Mouse (Mus musculus) liver, adult 2 months (tissue): ENCODE measurements around the gene Specc1. TPM values are rescaled to one million over a fixed set of nuclear protein-coding genes. Genes with fewer than 3 reads are reported as not detected.

ENCODE experiments used
- DNase-seq: peaks from one replicate; pipeline ENCODE4 v3.0.0-alpha.2; 2011; ENCODE audit warnings: low read depth, low spot score; ENCODE audit errors: extremely low read depth
- H3K27ac ChIP-seq: fragments of 200-500 bp; replicated peaks from 2 replicates; pipeline ENCODE4 v1.5.1; 2012; ENCODE audit warnings: low read depth, mild to moderate bottlenecking, control low read depth, inconsistent platforms, low read length; ENCODE audit not compliant: insufficient read depth
- H3K27me3 ChIP-seq: fragments of 200-500 bp; 2 replicates; pipeline ENCODE4 v1.6.1; 2012; ENCODE audit warnings: mild to moderate bottlenecking, moderate library complexity, low read length, inconsistent platforms; ENCODE audit not compliant: control insufficient read depth, insufficient read depth
- H3K36me3 ChIP-seq: fragments of 200-500 bp; 2 replicates; pipeline ENCODE4 v1.6.1; 2012; ENCODE audit warnings: low read length, inconsistent platforms; ENCODE audit not compliant: control insufficient read depth, insufficient read depth
- H3K4me1 ChIP-seq: fragments of 200-500 bp; 2 replicates; pipeline ENCODE4 v1.6.1; 2011; ENCODE audit warnings: low read length; ENCODE audit not compliant: control insufficient read depth, insufficient read depth
- H3K4me3 ChIP-seq: fragments of 200-500 bp; 2 replicates; pipeline ENCODE4 v1.5.1; 2011; ENCODE audit warnings: low read depth, mild to moderate bottlenecking, control low read depth, low read length, moderate library complexity; ENCODE audit not compliant: insufficient read depth
- H3K79me2 ChIP-seq: fragments of 200-500 bp; 2 replicates; pipeline ENCODE4 v1.6.1; 2012; ENCODE audit warnings: inconsistent platforms, mild to moderate bottlenecking, low read length, moderate library complexity; ENCODE audit not compliant: control insufficient read depth, insufficient read depth
- H3K9ac ChIP-seq: fragments of 200-500 bp; 2 replicates; pipeline ENCODE4 v1.6.1; 2012; ENCODE audit warnings: low read depth, mild to moderate bottlenecking, control low read depth, inconsistent platforms, low read length
- CTCF ChIP-seq: fragments of 200-500 bp; IDR thresholded peaks from 2 replicates; pipeline ENCODE4 v1.5.1; 2011; ENCODE audit warnings: low read depth, low read length, control low read depth
- POLR2A ChIP-seq: fragments of 200-500 bp; IDR thresholded peaks from 2 replicates; pipeline ENCODE4 v1.6.1; 2011; ENCODE audit warnings: low read length, control low read depth; ENCODE audit not compliant: insufficient read depth; ENCODE audit errors: extremely low read depth
- WGBS: fragments of 180-500 bp; shearing (Covaris S2); methylation state at CpG from one replicate; pipeline ENCODE4 v1.1.7; 2018; 5-methylcytosine and 5-hydroxymethylcytosine counted together
- polyA plus RNA-seq: library from polyadenylated mRNA; depleted of rRNA; stranded (reverse); fragments of >200 nt; gene quantifications from 2 replicates; pipeline ENCODE4 v1.2.3, GENCODE M21; 2012
- total RNA-seq: library from RNA; depleted of rRNA; stranded (reverse); fragments of >200 nt; gene quantifications from 2 replicates; pipeline ENCODE4 v1.2.3, GENCODE M21; 2014

Gene Specc1
- total and polyA plus RNA-seq, 2 experiments = 0.49 to 1.1 TPM

DNA sequence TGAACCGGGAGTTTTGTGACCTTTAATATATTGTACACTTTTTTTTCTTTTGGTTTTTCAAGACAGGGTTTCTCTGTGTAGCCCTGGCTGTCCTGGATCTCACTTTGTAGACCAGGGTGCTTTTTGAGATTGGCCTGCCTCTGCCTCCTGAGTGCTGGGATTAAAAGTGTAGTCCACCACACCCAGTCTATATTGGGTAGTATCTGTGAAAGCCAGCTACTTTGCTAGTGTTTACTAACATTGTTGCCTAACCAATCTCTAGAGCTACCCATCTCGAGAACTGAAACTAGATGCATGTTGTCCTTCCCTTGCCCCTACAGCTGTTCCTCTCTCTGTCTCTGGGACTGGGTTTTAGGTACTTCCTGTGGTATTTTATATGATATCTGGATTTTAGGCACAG is 3.5 kb downstream of the Specc1 start:
- no peak overlapping the region for H3K27ac ChIP-seq
- TF ChIP-seq CTCF (no peak), POLR2A (no peak)
- 64% methylated on average over 2 of the region's 2 CpGs for WGBS
- H3K27me3 ChIP-seq = peaks cover 15% of the 10 kb centered on the region
- H3K9ac ChIP-seq = no peak overlapping the region
- H3K36me3 ChIP-seq = no peaks in the 10 kb centered on the region
- DNase-seq = no peak
- H3K79me2 ChIP-seq = no peaks in the 10 kb centered on the region
- no peak overlapping the region for H3K4me3 ChIP-seq
- no peaks in the 10 kb centered on the region for H3K4me1 ChIP-seq

DNA sequence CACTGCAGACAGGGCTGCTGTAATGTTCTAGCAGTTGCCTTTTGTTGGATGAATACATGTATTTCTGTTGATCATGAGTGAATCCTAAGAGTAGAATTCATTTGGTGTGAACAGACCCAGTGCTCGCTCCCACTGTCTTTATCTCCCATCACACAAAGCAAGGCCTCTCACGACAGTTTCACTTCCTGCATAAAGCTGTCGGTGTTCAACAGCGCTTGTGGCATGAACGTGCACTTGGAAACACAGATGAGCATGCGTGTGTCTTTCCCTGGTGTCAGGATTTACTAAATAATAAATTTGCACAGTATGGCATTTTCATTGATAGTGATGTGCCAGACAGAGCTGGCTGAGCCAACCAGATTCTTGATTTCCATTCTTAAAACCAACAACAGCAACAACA is 6.1 kb downstream of the Specc1 start:
- Histone ChIP-seq H3K27ac (no peak overlapping the region), H3K36me3 (no peaks in the 10 kb centered on the region), H3K4me3 (no peak overlapping the region), H3K27me3 (peaks cover 11% of the 10 kb centered on the region), H3K9ac (no peak overlapping the region), H3K4me1 (no peaks in the 10 kb centered on the region), H3K79me2 (no peaks in the 10 kb centered on the region)
- no peak for DNase-seq
- no peak for TF ChIP-seq CTCF
- TF ChIP-seq POLR2A = no peak
- 77% methylated on average over 6 of the region's 6 CpGs for WGBS

DNA sequence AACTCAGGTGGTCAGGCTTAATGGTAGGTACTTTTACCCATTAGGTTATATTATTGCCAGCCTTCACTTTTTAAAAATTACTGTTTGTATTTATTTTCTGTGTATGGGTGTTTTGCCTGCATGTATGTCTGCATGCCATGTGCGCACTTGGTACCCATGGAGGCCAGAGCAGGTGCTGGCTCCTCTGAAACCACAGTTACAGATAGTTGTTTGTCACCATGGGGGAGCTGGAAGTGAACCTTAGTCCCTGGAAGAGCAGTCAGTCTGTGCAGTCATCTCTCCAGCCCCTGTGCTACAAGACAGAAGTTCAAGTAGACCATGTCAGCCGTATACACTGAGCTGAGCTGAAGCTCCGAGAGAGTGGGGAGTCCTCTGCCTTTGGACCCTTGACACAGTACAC is 6.6 kb downstream of the Specc1 start:
- Histone ChIP-seq H3K79me2 (no peaks in the 10 kb centered on the region), H3K27me3 (peaks cover 11% of the 10 kb centered on the region), H3K9ac (no peak overlapping the region), H3K36me3 (no peaks in the 10 kb centered on the region), H3K4me1 (no peaks in the 10 kb centered on the region), H3K27ac (no peak overlapping the region), H3K4me3 (no peak overlapping the region)
- TF ChIP-seq CTCF = no peak
- no peak for TF ChIP-seq POLR2A
- DNase-seq = no peak
- WGBS = 79% methylated on average over 3 of the region's 3 CpGs

DNA sequence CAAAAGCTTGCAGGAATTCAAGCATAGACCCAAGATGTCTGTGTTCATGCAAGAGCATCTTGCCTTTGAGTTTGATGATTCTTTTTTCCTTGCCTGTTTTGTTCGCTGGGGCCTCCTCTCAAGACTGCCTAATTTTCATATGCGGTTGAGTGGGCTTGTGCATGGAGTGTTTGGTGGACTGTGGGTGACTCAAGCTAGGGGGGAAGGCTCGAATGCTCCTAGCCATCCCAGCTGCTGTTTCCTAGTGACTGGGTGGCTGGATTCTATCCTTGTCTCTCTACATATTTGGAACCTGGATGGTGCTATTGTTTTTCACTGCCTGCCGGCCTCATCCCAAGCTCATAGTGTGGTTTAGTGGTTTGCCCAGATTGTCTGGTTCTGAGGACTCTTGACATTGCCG is 8.0 kb downstream of the Specc1 start:
- no peaks in the 10 kb centered on the region for H3K36me3 ChIP-seq
- no peaks in the 10 kb centered on the region for H3K4me1 ChIP-seq
- 87% methylated on average over 5 of the region's 5 CpGs for WGBS
- H3K27me3 ChIP-seq = peaks cover 5% of the 10 kb centered on the region; the same call in 1 of the 2 replicates
- H3K4me3 ChIP-seq = no peak overlapping the region
- no peak overlapping the region for H3K27ac ChIP-seq
- DNase-seq = no peak
- TF ChIP-seq POLR2A (no peak), CTCF (no peak)
- no peaks in the 10 kb centered on the region for H3K79me2 ChIP-seq
- no peak overlapping the region for H3K9ac ChIP-seq

DNA sequence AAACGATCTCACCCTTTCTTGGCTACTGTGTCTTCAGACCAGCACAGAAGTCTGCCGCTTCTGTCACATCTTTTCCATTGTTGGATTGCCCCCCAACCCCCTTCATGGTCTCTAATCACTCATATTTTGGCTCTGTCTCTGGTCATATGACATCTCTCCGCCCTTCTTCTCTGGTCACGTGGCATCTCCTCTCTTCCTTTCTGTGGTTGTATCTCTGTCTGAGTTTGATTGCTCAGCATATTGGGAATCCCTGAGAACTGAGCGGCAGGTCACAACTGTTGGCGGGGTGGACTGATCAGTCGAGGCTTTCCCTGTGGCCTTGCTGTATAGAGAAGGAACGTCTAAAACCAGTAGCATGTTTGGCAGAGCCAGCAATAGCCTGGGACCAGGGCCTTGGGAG is 10.5 kb downstream of the Specc1 start:
- no peaks in the 10 kb centered on the region for H3K79me2 ChIP-seq
- TF ChIP-seq CTCF (no peak), POLR2A (no peak)
- no peak overlapping the region for H3K27ac ChIP-seq
- no peak overlapping the region for H3K9ac ChIP-seq
- no peak for DNase-seq
- H3K36me3 ChIP-seq = no peaks in the 10 kb centered on the region
- 76% methylated on average over 8 of the region's 8 CpGs for WGBS
- H3K27me3 ChIP-seq = peaks cover 4% of the 10 kb centered on the region; the same call in 1 of the 2 replicates
- H3K4me3 ChIP-seq = no peak overlapping the region
- no peaks in the 10 kb centered on the region for H3K4me1 ChIP-seq

DNA sequence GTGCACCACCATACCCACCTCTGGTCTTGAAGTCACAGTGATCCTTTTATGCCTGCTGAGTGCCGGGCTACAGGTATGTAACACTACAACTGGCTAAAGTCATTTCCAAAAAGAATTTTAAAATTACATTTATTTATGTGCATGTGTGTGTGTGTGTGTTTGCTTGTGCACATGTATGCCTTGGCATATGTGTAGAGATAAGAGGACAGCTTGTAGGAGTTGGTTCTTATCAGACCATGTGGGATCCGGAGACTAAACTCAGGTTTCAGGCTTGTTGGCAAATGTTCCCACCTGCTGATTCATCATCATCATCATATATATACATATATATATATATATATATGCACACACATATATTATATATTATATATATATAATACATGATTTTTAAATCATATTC is 12.3 kb downstream of the Specc1 start:
- H3K9ac ChIP-seq = no peak overlapping the region
- TF ChIP-seq POLR2A (no peak), CTCF (no peak)
- H3K36me3 ChIP-seq = no peaks in the 10 kb centered on the region
- H3K27me3 ChIP-seq = no peaks in the 10 kb centered on the region
- H3K4me1 ChIP-seq = 0 out of 2 replicates have a peak, but pooled peaks cover under 1% of the 10 kb centered on the region
- WGBS = 93% methylated on average over 2 of the region's 2 CpGs
- no peak overlapping the region for H3K4me3 ChIP-seq
- H3K79me2 ChIP-seq = no peaks in the 10 kb centered on the region
- H3K27ac ChIP-seq = no peak overlapping the region
- DNase-seq = no peak

DNA sequence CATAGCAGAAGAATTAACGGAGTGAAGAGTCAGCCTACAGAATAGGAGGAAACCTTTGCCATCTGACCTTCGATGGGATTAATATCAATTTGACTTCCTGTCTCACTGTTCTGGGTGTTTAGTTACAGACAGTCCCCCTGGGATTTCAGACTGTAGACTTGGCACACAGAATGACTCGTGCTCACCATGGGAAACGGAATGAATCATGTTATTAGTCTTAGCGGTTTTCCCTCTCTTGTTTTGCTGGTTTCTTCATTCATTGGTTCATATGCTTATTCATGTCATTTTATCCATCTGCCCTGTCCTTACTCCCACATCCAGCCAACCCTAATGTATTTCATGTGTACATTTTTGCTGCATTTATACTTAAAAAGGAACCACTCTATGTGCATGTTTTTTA is 14.3 kb downstream of the Specc1 start:
- WGBS = 68% methylated on average over 5 of the region's 5 CpGs
- no peak for DNase-seq
- no peak overlapping the region for H3K4me3 ChIP-seq
- no peak overlapping the region for H3K27ac ChIP-seq
- no peaks in the 10 kb centered on the region for H3K27me3 ChIP-seq
- TF ChIP-seq POLR2A (no peak), CTCF (no peak)
- no peak overlapping the region for H3K9ac ChIP-seq
- no peaks in the 10 kb centered on the region for H3K79me2 ChIP-seq
- no peaks in the 10 kb centered on the region for H3K36me3 ChIP-seq
- peaks cover 5% of the 10 kb centered on the region for H3K4me1 ChIP-seq
